Mouse (Mus musculus) spleen, adult 2 months (tissue): ENCODE results near the gene Pknox2.

Experiments used
- CTCF ChIP-seq: fragments of 200-500 bp; IDR thresholded peaks from 2 replicates; pipeline ENCODE4 v1.5.1; 2011; ENCODE audit warnings: mild to moderate bottlenecking, inconsistent platforms; ENCODE audit not compliant: insufficient read depth, insufficient read length, insufficient replicate concordance; ENCODE audit errors: extremely low read depth
- POLR2A ChIP-seq: fragments of 200-500 bp; IDR thresholded peaks from 2 replicates; pipeline ENCODE4 v1.6.1; 2011; ENCODE audit warnings: low read depth, low read length, inconsistent platforms

DNA sequence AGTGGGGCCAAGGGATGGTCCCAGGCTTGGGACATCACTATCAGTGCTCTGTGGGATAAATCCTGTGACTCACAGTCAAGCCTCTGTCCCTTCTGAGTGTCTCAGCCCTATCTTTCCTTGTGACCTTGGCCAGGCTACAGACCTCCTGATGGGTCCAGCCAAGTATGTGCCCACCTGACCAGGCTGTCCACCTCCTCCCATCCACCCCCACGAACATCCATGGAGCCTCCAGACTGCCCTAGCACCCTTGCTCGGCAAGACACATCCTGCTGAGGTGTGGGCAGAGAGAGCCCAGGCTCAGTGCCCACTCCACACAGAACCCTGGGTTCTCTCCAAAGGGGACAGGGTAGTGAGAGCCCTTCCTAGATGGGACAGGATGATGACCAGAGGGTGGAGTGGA lies 204.6 kb downstream of the Pknox2 start:
- TF ChIP-seq CTCF, result no peak
- no peak for TF ChIP-seq POLR2A
